Mouse (Mus musculus) kidney, postnatal 0 days (tissue): Measurements from ENCODE around the gene Sufu. TPM values are rescaled to one million over a fixed set of nuclear protein-coding genes. Genes with fewer than 3 reads are reported as not detected.

Source experiments
- ATAC-seq: fragments of 200-750 bp; cut with Nextera tagmentation; replicated peaks from 2 replicates; pipeline ENCODE4 v1.8.0; 2017; ENCODE audit warnings: low read depth, moderate number of reproducible peaks, moderate TSS enrichment, moderate library complexity; ENCODE audit not compliant: low FRiP score
- DNase-seq: peaks from one replicate; pipeline ENCODE4 v3.0.0-alpha.2; 2016; ENCODE audit warnings: low spot score
- H3K27ac ChIP-seq: fragments of 300-500 bp; sonication (generic); 2 replicates; pipeline ENCODE4 v1.5.1; 2014; ENCODE audit warnings: mild to moderate bottlenecking
- H3K27me3 ChIP-seq: fragments of 300-500 bp; sonication (generic); 2 replicates; pipeline ENCODE4 v1.6.1; 2014; ENCODE audit warnings: low read length, mixed read lengths; ENCODE audit not compliant: insufficient read depth
- H3K36me3 ChIP-seq: fragments of 300-500 bp; sonication (generic); 2 replicates; pipeline ENCODE4 v1.6.1; 2014; ENCODE audit warnings: low read length, mixed read lengths; ENCODE audit not compliant: insufficient read depth
- H3K4me1 ChIP-seq: fragments of 300-500 bp; sonication (generic); replicated peaks from 2 replicates; pipeline ENCODE4 v1.6.1; 2014; ENCODE audit warnings: antibody characterized with exemption, low read length, mixed read lengths; ENCODE audit not compliant: insufficient read depth
- H3K4me2 ChIP-seq: fragments of 300-500 bp; sonication (generic); 2 replicates; pipeline ENCODE4 v1.6.1; 2014; ENCODE audit warnings: mild to moderate bottlenecking, low read length, moderate library complexity, mixed read lengths
- H3K4me3 ChIP-seq: fragments of 300-500 bp; sonication (generic); replicated peaks from 2 replicates; pipeline ENCODE4 v1.5.1; 2014; ENCODE audit warnings: low read depth, low read length
- H3K9ac ChIP-seq: fragments of 300-500 bp; sonication (generic); 2 replicates; pipeline ENCODE4 v1.6.1; 2014; ENCODE audit warnings: low read depth, low read length
- H3K9me3 ChIP-seq: fragments of 300-500 bp; sonication (generic); replicated peaks from 2 replicates; pipeline ENCODE4 v1.6.1; 2016; ENCODE audit warnings: low read length, inconsistent platforms, mixed read lengths
- CTCF ChIP-seq: IDR thresholded peaks from 2 replicates; pipeline ENCODE4 v1.5.1; 2016; ENCODE audit warnings: antibody characterized with exemption, low read depth, mild to moderate bottlenecking, moderate library complexity
- WGBS: fragments of 180-500 bp; shearing (Covaris S2); extraction: QIAGEN DNeasy Blood & Tissue Kit; methylation state at CpG from one replicate; pipeline ENCODE4 v1.1.7; 2014; 5-methylcytosine and 5-hydroxymethylcytosine counted together
- polyA plus RNA-seq: library from polyadenylated mRNA; unstranded; fragments of >200 nt; fragmentation: Nextera tagmentation; extraction: Ambion mirVana; gene quantifications from 2 replicates; pipeline ENCODE4 v1.2.1, GENCODE M21; 2015

Sufu gene
- polyA plus RNA-seq = 30.6 and 33.0 TPM in 2 replicates

DNA sequence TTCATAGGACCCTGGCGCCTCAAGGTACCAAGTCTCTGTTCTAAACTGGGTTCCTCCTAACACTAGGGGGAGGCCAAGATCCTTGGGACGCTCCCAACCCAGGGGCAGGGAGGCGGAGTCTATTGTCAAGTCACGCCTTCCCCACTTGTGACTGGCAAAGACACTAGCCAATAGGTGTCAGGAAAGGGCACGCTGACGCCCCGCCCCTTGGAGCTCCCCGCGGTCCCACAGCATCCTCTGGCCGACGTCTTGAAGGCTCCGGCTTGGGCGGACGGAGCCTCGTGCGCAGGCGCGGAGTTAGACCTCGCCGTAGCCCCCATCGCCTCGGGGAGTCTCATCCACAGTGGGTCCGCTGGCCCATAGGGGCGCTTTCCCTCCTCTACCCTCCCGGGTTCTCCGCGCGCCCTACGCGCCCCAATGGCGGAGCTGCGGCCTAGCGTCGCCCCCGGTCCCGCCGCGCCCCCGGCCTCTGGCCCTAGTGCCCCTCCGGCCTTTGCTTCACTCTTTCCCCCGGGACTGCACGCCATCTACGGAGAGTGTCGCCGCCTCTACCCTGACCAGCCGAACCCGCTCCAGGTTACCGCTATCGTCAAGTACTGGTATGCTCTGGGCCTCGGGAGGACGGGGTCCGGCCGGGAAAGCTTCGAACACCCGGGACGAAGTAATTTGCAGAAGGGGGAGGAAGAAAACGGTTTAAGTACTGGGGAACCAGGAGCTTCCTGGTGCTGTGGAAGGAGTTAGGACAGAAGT lies at the start of gene Sufu:
TSS of gene Sufu (plus strand) at position 211 of the 750 bp plus-strand sequence.
- Histone ChIP-seq H3K27me3 (no peaks in the 10 kb centered on the region), H3K27ac (peak within 1 kb of the TSS; percentile 88), H3K4me2 (peak within 1 kb of the TSS; percentile 82), H3K9me3 (no peaks in the 10 kb centered on the region), H3K4me1 (peaks cover 42% of the 10 kb centered on the region), H3K4me3 (peak within 1 kb of the TSS; percentile 72), H3K9ac (peak within 1 kb of the TSS; percentile 76), H3K36me3 (no peaks in the 10 kb centered on the region)
- DNase-seq (peak; percentile 99), ATAC-seq (peak; percentile 89)
- TF ChIP-seq CTCF = peak; percentile 87
- under 1% methylated on average over 57 of the region's 57 CpGs for WGBS

DNA sequence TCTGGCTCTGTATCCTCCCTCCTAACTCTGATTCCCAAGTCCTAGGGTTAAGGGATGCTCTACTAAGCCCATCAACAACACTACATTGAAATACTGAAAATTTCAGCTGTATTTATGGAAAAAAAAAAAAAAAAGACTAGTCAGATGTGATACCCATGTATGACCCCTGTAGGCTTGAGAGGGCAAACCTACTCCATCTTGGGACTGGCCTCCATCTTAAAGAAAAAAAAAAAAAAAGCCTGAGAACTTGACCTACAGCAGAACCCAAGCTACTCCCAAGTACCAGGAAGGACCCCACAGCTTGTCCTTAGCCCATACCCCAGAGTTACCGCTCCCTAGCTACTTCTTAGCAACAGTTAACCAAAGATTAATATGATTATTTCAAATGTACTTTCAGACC lies 49.5 kb upstream of the Sufu start:
- H3K9ac ChIP-seq = no peak overlapping the region
- 94% methylated on average over 1 of the region's 1 CpGs for WGBS
- no peaks in the 10 kb centered on the region for H3K27me3 ChIP-seq
- peaks cover 9% of the 10 kb centered on the region; the same call in 1 of the 2 replicates for H3K4me1 ChIP-seq
- no peak overlapping the region for H3K4me3 ChIP-seq
- no peak overlapping the region for H3K4me2 ChIP-seq
- no peaks in the 10 kb centered on the region for H3K9me3 ChIP-seq
- ATAC-seq (no peak), DNase-seq (no peak)
- H3K36me3 ChIP-seq = no peaks in the 10 kb centered on the region
- TF ChIP-seq CTCF = no peak
- no peak overlapping the region for H3K27ac ChIP-seq

DNA sequence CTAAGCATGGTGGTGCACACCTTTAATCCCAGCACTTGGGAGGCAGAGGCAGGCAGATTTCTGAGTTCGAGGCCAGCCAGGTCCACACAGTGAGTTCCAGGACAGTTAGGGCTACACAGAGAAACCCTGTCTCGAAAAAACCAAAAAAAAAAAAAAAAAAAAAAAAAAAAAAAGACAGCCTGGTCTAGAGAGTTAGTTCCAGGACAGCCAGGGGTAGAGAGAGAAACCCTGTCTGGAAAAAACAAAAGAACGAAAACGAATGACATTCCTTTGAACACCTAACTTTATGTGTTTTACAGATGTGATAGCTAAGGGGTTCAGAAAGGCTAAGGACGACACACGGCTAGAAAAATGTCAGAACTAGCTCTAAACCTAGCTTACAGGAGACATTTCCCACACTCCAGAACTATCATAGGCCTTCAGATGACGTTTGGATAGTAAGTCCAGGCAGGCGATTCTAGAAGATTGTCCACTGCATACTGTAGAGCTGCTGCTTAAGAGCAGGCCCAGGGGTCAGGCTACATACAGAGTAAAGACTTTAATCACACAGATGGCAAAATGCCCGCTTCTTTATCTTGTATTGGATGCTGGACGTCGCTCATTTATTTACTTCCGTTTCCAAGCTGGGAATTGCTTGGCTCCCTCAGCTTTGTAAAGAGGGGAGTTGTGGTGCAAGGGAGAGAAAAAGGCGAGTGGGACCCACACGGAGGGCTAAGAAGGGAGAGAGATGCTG lies 48.6 kb upstream of the Sufu start:
- Histone ChIP-seq H3K4me2 (peak overlapping the region; percentile 87), H3K27me3 (no peaks in the 10 kb centered on the region), H3K9ac (peak overlapping the region; percentile 80), H3K27ac (peak overlapping the region; percentile 85), H3K4me1 (peaks cover 9% of the 10 kb centered on the region; the same call in 1 of the 2 replicates), H3K9me3 (no peaks in the 10 kb centered on the region), H3K36me3 (no peaks in the 10 kb centered on the region), H3K4me3 (peak overlapping the region; percentile 59)
- TF ChIP-seq CTCF = no peak
- no peak for ATAC-seq
- WGBS = 23% methylated on average over 14 of the region's 14 CpGs
- peak; percentile 68 for DNase-seq

DNA sequence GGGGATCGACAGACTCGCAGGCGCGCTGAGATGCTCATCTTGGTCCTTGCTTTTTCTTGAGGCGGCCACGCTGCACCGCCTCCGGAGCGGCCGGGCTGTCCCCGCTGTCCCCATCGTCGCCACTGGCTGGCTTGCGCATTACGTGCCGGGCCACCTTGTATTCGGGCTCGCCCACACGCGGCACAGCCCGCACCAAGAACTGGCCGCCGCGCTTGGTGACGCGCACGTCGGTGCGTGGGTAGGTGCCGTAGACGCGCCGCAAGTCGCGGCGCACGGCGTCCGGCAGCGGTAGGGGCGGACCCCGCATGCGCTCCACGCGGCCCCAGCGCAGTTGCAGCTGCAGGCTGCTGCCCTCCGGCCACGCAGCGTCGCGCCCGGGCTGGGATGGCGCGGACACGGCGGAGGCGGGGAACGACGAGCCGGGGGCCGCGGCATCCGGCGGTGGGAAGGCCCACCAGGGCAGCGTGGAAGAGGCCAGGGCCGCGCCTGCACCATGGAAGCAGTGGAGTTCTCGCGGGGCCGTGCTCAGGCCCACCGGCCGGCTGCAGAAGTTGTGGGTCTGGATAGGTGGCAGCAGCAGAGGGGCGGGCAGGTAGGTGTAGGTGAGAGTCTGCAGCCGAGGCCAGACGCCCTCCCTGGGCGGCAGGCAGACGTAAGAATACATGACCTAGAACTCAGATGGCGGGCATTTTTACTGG lies 47.8 kb upstream of the Sufu start:
- Histone ChIP-seq H3K9ac (peak overlapping the region; percentile 80), H3K27me3 (no peaks in the 10 kb centered on the region), H3K4me3 (peak overlapping the region; percentile 59), H3K9me3 (no peaks in the 10 kb centered on the region), H3K27ac (peak overlapping the region; percentile 85), H3K4me1 (peaks cover 9% of the 10 kb centered on the region; the same call in 1 of the 2 replicates), H3K36me3 (no peaks in the 10 kb centered on the region), H3K4me2 (peak overlapping the region; percentile 87)
- DNase-seq = peak; percentile 83
- WGBS = under 1% methylated on average over 67 of the region's 78 CpGs
- peak; percentile 81 for ATAC-seq
- no peak for TF ChIP-seq CTCF

DNA sequence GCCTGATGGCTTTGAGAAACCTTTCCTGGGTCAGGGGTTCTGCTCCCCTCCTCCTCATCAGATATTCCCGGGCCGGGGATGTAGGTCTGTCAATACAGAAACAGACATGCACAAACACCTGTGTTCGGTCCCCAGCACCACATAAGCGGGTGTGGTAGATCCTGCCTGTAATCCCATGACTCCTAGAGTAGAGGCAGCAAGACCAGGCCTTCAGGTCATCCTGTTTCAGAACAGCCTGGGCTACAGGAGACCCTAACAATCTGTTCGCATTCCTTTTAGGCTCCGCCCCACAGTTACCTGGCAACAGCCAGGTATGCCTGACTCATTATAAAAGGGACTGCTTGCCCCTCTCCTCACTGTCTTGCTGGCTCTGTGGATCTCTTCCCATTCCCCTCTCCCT lies 47.1 kb upstream of the Sufu start:
- DNase-seq (no peak), ATAC-seq (peak; percentile 49)
- H3K9ac ChIP-seq = peak overlapping the region; percentile 80; the same call in 1 of the 2 replicates
- H3K4me1 ChIP-seq = peaks cover 9% of the 10 kb centered on the region; the same call in 1 of the 2 replicates
- H3K27ac ChIP-seq = no peak overlapping the region; the same call in 1 of the 2 replicates
- no peaks in the 10 kb centered on the region for H3K9me3 ChIP-seq
- TF ChIP-seq CTCF = no peak
- peak overlapping the region; percentile 87 for H3K4me2 ChIP-seq
- H3K36me3 ChIP-seq = no peaks in the 10 kb centered on the region
- H3K4me3 ChIP-seq = peak overlapping the region; percentile 59
- no peaks in the 10 kb centered on the region for H3K27me3 ChIP-seq
- 30% methylated on average over 6 of the region's 6 CpGs for WGBS
